Mouse (Mus musculus) cerebellum, adult 9-10 months (tissue): ENCODE measurements around the gene Sf3b3.

Experiments
- DNase-seq: peaks from one replicate; pipeline ENCODE4 v3.0.0; 2022

Gene Sf3b3

GRCm38 (mm10) chr8:110847171-110847549, 573 bp upstream of the Sf3b3 start:
- DNase-seq = no peak

- no peak for DNase-seq
Measured at GRCm38 (mm10) chr8:110845821-110846404, 674 bp downstream of the Sf3b3 start.

GRCm38 (mm10) chr8:110844941-110845340, 1.6 kb downstream of the Sf3b3 start:
- DNase-seq = no peak

- DNase-seq = no peak
Measured at GRCm38 (mm10) chr8:110843207-110843606, 3.4 kb downstream of the Sf3b3 start.

- DNase-seq = no peak
Measured at GRCm38 (mm10) chr8:110842012-110842574, 4.5 kb downstream of the Sf3b3 start.

GRCm38 (mm10) chr8:110831956-110832355, 14.6 kb downstream of the Sf3b3 start:
- DNase-seq = no peak

GRCm38 (mm10) chr8:110828511-110828910, 18.1 kb downstream of the Sf3b3 start:
- no peak for DNase-seq

GRCm38 (mm10) chr8:110824861-110825260, 21.7 kb downstream of the Sf3b3 start:
- no peak for DNase-seq

GRCm38 (mm10) chr8:110821960-110822359, 24.6 kb downstream of the Sf3b3 start:
- DNase-seq = no peak

GRCm38 (mm10) chr8:110820257-110820656, 26.3 kb downstream of the Sf3b3 start:
- DNase-seq = no peak

- DNase-seq = no peak
Measured at GRCm38 (mm10) chr8:110818593-110818992, 28.0 kb downstream of the Sf3b3 start.

GRCm38 (mm10) chr8:110816990-110817389, 29.6 kb downstream of the Sf3b3 start:
- DNase-seq = no peak

- no peak for DNase-seq
Measured at GRCm38 (mm10) chr8:110815308-110815707, 31.3 kb downstream of the Sf3b3 start.

- no peak for DNase-seq
Measured at GRCm38 (mm10) chr8:110813081-110813812, 33.3 kb downstream of the Sf3b3 start.

- DNase-seq = no peak
Measured at GRCm38 (mm10) chr8:110812349-110813080, 34.1 kb downstream of the Sf3b3 start.

- no peak for DNase-seq
Measured at GRCm38 (mm10) chr8:110811793-110812192, 34.8 kb downstream of the Sf3b3 start.

- DNase-seq = no peak
Measured at GRCm38 (mm10) chr8:110811116-110811515, 35.5 kb downstream of the Sf3b3 start.

GRCm38 (mm10) chr8:110810481-110811065, 36.0 kb downstream of the Sf3b3 start:
- DNase-seq = no peak

GRCm38 (mm10) chr8:110809831-110810230, 36.8 kb downstream of the Sf3b3 start:
- no peak for DNase-seq

- no peak for DNase-seq
Measured at GRCm38 (mm10) chr8:110808495-110809472, 37.8 kb downstream of the Sf3b3 start.

GRCm38 (mm10) chr8:110806146-110806545, 40.4 kb downstream of the Sf3b3 start:
- DNase-seq = no peak

GRCm38 (mm10) chr8:110805669-110806068, 40.9 kb downstream of the Sf3b3 start, which contains the start of gene Il34:
Il34 (minus strand) TSS chr8:110805924.
- DNase-seq = no peak
